Mouse (Mus musculus): ENCODE data around the gene Amigo3. TPM values are rescaled to one million over a fixed set of nuclear protein-coding genes. Genes with fewer than 3 reads are reported as not detected.

Amigo3 gene
- total and polyA plus RNA-seq, 3 experiments, result 0.35 to 1.7 TPM; not detected in 1

DNA sequence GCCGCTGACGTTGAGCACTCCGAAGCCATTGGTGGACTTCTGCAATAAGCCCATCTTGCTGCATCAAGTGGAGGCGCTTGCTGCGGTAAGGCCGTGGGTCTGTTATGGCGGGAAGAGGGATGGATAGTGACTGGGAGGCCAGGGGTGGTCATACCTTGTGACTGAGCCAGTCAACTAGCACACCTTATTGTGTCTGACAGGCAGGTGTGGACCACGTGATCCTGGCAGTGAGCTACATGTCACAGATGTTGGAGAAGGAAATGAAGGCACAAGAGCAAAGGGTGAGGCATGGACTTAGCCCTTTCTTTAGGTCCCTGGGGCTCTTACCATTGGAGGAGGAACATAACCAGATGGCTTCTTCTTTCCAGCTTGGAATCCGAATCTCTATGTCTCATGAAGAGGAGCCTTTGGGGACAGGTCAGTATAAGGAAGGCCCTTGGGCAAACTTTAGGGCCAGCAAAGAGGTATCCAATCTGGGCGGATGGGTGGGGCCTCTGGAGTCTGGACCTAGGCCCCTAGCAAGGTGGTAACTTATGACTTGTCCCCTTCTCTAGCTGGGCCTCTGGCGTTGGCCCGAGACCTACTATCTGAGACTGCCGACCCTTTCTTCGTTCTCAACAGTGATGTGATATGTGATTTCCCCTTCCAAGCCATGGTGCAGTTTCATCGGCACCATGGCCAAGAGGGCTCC is 3.3 kb upstream of the Amigo3 start:
- ATAC-seq (ENCODE audit: extremely low read depth, insufficient number of reproducible peaks, low FRiP score, poor library complexity, severe bottlenecking), result no peak
- H3K36me3 ChIP-seq (replicated peaks), result peaks cover 87% of the 10 kb centered on the region
- TF ChIP-seq GATA2 (IDR thresholded peaks at IDR 0.05; ENCODE audit: borderline replicate concordance, low read depth, low read length) (no peak), CTCF (IDR thresholded peaks at IDR 0.05; ENCODE audit: low read depth, low read length) (no peak), POLR2AphosphoS5 (IDR thresholded peaks at IDR 0.05; ENCODE audit: insufficient replicate concordance, low read depth, low read length) (no peak), TAL1 (conservative IDR thresholded peaks at IDR 0.05; ENCODE audit: low read depth, low read length) (no peak)

DNA sequence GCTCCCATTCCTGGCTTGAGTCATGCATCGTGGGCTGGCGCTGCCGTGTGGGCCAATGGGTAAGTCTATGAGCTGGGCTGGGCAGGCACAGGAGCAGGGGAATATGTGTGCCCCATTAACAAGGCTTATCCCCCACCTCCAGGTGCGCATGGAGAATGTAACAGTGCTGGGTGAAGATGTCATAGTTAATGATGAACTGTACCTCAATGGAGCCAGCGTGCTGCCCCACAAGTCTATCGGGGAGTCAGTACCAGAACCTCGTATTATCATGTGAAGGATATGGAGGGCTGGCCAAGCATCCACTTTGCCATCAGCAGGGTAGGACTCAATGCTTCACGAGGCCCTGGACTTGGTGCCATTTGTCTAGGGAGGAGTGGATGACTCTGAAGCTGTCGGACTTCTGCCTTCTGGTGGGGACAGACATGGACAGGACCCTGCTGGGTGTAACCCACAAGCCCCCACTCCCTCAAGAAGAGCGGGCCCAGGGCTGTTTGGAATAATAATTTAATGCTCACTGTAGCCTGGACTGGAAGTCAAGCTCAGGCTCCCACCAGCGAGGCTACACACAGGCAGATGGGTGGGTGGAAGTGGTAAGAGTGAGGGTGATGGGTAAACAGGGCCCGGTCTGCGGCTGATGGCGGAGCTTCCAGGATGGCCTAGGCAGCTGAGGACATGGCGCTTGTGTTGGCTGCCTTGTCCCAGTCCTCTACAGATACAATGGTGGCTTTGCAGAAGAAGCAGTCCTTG is 1.6 kb upstream of the Amigo3 start:
- Histone ChIP-seq H3K9me3 (replicated peaks) (no peaks in the 10 kb centered on the region), H3K36me3 (replicated peaks) (peaks cover 87% of the 10 kb centered on the region), H3K27me3 (ENCODE audit: insufficient read depth, low read length) (no peaks in the 10 kb centered on the region; the same call in 1 of the 2 replicates), H3K4me1 (ENCODE audit: insufficient read depth, low read depth, low read length) (peaks cover 75% of the 10 kb centered on the region), H3K4me3 (ENCODE audit: low read depth, low read length) (no peak overlapping the region; the same call in 1 of the 2 replicates)
- TF ChIP-seq CTCF (IDR thresholded peaks at IDR 0.05; ENCODE audit: low read depth, low read length), result no peak
- no peak for TF ChIP-seq GATA1 (IDR thresholded peaks at IDR 0.05; ENCODE audit: borderline replicate concordance, low read length)
- no peak for ATAC-seq (ENCODE audit: extremely low read depth, insufficient number of reproducible peaks, low FRiP score, poor library complexity, severe bottlenecking)
- DNase-seq (ENCODE audit: low spot score), result no peak

More for the DNA sequence above, 3.3 kb upstream of the Amigo3 start:
- peak overlapping the region; percentile 80 for H3K4me3 ChIP-seq (ENCODE audit: low read depth, low read length)
- DNase-seq (ENCODE audit: low spot score), result no peak
- H3K4me1 ChIP-seq (ENCODE audit: insufficient read depth, low read depth, low read length), result peaks cover 84% of the 10 kb centered on the region
- H3K27me3 ChIP-seq (ENCODE audit: insufficient read depth, low read length), result no peaks in the 10 kb centered on the region; the same call in 1 of the 2 replicates
- H3K9me3 ChIP-seq (replicated peaks), result no peaks in the 10 kb centered on the region

DNA sequence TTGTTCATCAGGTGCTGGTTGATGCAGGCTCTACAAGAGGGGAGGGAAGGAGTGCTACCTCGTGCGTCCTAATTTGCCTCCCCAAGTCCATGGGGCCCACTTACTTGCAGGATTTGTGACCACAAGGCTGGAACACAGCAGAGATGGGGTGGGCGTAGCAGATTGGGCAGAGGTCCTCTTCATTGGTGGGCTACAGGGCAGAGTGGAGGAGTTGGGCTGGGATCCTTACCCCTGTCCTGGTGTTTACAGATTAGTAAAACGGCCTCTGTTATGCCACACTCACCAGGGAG is 1.1 kb upstream of the Amigo3 start:
- Histone ChIP-seq H3K9me3 (replicated peaks) (no peaks in the 10 kb centered on the region), H3K27me3 (ENCODE audit: insufficient read depth, low read length) (no peaks in the 10 kb centered on the region; the same call in 1 of the 2 replicates), H3K36me3 (replicated peaks) (peaks cover 87% of the 10 kb centered on the region), H3K4me3 (ENCODE audit: low read depth, low read length) (no peak overlapping the region), H3K4me1 (ENCODE audit: insufficient read depth, low read depth, low read length) (peaks cover 72% of the 10 kb centered on the region)
- ATAC-seq (ENCODE audit: extremely low read depth, insufficient number of reproducible peaks, low FRiP score, poor library complexity, severe bottlenecking) (no peak), DNase-seq (ENCODE audit: low spot score) (no peak)
- TF ChIP-seq POLR2AphosphoS5 (IDR thresholded peaks at IDR 0.05; ENCODE audit: insufficient replicate concordance, low read depth, low read length), result no peak; the same call in 1 of the 2 replicates
- TF ChIP-seq CTCF (IDR thresholded peaks at IDR 0.05; ENCODE audit: low read depth, low read length), result no peak
- no peak for TF ChIP-seq GATA1 (IDR thresholded peaks at IDR 0.05; ENCODE audit: borderline replicate concordance, low read length)
- TF ChIP-seq TAL1 (conservative IDR thresholded peaks at IDR 0.05; ENCODE audit: low read depth, low read length), result no peak
- no peak for TF ChIP-seq GATA2 (IDR thresholded peaks at IDR 0.05; ENCODE audit: borderline replicate concordance, low read depth, low read length)

DNA sequence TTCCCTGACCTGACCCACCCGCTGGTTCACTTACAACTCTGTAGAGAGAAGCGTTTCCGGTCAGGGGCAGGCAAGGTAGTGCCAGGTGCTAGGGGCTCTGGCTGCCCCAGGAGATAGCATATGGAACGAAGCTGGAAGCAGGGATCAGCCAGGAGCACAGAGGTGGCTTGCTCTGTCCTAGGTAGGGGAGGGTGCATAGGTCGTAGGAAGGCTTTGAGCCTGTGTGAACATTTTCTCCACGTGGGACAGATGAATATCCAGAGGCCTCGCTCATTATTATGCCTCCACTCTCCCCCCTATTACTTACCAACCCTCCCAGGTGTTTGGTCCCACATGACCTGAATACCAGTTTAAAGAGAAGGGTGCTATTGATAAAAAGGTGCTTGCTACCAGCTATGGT is 548 bp upstream of the Amigo3 start:
- H3K36me3 ChIP-seq (replicated peaks), result peaks cover 87% of the 10 kb centered on the region
- no peaks in the 10 kb centered on the region for H3K9me3 ChIP-seq (replicated peaks)
- H3K4me3 ChIP-seq (ENCODE audit: low read depth, low read length), result no peak overlapping the region
- peaks cover 68% of the 10 kb centered on the region for H3K4me1 ChIP-seq (ENCODE audit: insufficient read depth, low read depth, low read length)
- no peak for DNase-seq (ENCODE audit: low spot score)
- no peak for ATAC-seq (ENCODE audit: extremely low read depth, insufficient number of reproducible peaks, low FRiP score, poor library complexity, severe bottlenecking)
- TF ChIP-seq GATA1 (IDR thresholded peaks at IDR 0.05; ENCODE audit: borderline replicate concordance, low read length), result no peak
- no peak for TF ChIP-seq CTCF (IDR thresholded peaks at IDR 0.05; ENCODE audit: low read depth, low read length)
- no peak for TF ChIP-seq GATA2 (IDR thresholded peaks at IDR 0.05; ENCODE audit: borderline replicate concordance, low read depth, low read length)
- TF ChIP-seq POLR2AphosphoS5 (IDR thresholded peaks at IDR 0.05; ENCODE audit: insufficient replicate concordance, low read depth, low read length), result peak; percentile 20; the same call in 1 of the 2 replicates
- H3K27me3 ChIP-seq (ENCODE audit: insufficient read depth, low read length), result no peaks in the 10 kb centered on the region; the same call in 1 of the 2 replicates

DNA sequence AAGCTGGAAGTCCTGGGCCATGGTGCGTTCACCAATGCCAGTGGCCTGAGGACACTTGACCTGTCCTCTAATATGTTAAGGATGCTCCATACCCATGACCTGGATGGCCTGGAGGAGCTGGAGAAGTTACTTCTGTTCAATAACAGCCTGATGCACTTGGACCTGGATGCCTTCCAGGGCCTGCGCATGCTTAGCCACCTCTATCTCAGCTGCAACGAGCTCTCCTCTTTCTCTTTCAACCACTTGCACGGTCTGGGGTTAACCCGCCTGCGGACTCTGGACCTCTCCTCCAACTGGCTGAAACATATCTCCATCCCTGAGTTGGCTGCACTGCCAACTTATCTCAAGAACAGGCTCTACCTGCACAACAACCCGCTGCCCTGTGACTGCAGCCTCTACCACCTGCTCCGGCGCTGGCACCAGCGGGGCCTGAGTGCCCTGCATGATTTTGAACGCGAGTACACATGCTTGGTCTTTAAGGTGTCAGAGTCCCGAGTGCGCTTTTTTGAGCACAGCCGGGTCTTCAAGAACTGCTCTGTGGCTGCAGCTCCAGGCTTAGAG is 786 bp downstream of the Amigo3 start:
- no peaks in the 10 kb centered on the region; the same call in 1 of the 2 replicates for H3K27me3 ChIP-seq (ENCODE audit: insufficient read depth, low read length)
- DNase-seq (ENCODE audit: low spot score), result no peak
- peaks cover 92% of the 10 kb centered on the region for H3K36me3 ChIP-seq (replicated peaks)
- ATAC-seq (ENCODE audit: extremely low read depth, insufficient number of reproducible peaks, low FRiP score, poor library complexity, severe bottlenecking), result no peak
- H3K4me3 ChIP-seq (ENCODE audit: low read depth, low read length), result no peak overlapping the region; the same call in 1 of the 2 replicates
- no peak for TF ChIP-seq TAL1 (conservative IDR thresholded peaks at IDR 0.05; ENCODE audit: low read depth, low read length)
- TF ChIP-seq CTCF (IDR thresholded peaks at IDR 0.05; ENCODE audit: low read depth, low read length), result no peak
- TF ChIP-seq GATA2 (IDR thresholded peaks at IDR 0.05; ENCODE audit: borderline replicate concordance, low read depth, low read length), result no peak
- TF ChIP-seq GATA1 (IDR thresholded peaks at IDR 0.05; ENCODE audit: borderline replicate concordance, low read length), result no peak
- no peak for TF ChIP-seq POLR2AphosphoS5 (IDR thresholded peaks at IDR 0.05; ENCODE audit: insufficient replicate concordance, low read depth, low read length)
- H3K4me1 ChIP-seq (ENCODE audit: insufficient read depth, low read depth, low read length), result peaks cover 56% of the 10 kb centered on the region
- no peaks in the 10 kb centered on the region for H3K9me3 ChIP-seq (replicated peaks)

DNA sequence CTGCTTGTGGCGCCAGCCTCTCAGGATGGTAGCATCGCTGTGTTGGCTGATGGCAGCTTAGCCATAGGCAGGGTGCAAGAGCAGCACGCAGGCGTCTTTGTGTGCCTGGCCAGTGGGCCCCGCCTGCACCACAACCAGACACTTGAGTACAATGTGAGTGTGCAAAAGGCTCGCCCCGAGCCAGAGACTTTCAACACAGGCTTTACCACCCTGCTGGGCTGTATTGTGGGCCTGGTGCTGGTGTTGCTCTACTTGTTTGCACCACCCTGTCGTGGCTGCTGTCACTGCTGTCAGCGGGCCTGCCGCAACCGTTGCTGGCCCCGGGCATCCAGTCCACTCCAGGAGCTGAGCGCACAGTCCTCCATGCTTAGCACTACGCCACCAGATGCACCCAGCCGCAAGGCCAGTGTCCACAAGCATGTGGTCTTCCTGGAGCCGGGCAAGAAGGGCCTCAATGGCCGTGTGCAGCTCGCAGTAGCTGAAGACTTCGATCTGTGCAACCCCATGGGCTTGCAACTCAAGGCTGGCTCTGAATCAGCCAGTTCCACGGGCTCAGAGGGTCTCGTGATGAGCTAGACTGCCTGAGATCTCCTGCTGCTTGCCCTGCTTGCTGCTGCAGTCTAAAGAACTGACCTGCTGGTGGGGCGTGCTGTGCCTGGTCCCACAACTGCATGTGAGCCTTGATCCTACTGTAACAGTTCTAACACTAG is 1.5 kb downstream of the Amigo3 start:
- no peaks in the 10 kb centered on the region for H3K9me3 ChIP-seq (replicated peaks)
- TF ChIP-seq CTCF (IDR thresholded peaks at IDR 0.05; ENCODE audit: low read depth, low read length) (no peak), POLR2AphosphoS5 (IDR thresholded peaks at IDR 0.05; ENCODE audit: insufficient replicate concordance, low read depth, low read length) (no peak), TAL1 (conservative IDR thresholded peaks at IDR 0.05; ENCODE audit: low read depth, low read length) (no peak), GATA1 (IDR thresholded peaks at IDR 0.05; ENCODE audit: borderline replicate concordance, low read length) (no peak), GATA2 (IDR thresholded peaks at IDR 0.05; ENCODE audit: borderline replicate concordance, low read depth, low read length) (no peak)
- no peak for ATAC-seq (ENCODE audit: extremely low read depth, insufficient number of reproducible peaks, low FRiP score, poor library complexity, severe bottlenecking)
- H3K4me1 ChIP-seq (ENCODE audit: insufficient read depth, low read depth, low read length), result peaks cover 52% of the 10 kb centered on the region
- H3K27me3 ChIP-seq (ENCODE audit: insufficient read depth, low read length), result no peaks in the 10 kb centered on the region; the same call in 1 of the 2 replicates
- H3K36me3 ChIP-seq (replicated peaks), result peaks cover 100% of the 10 kb centered on the region
- DNase-seq (ENCODE audit: low spot score), result no peak
- no peak overlapping the region for H3K4me3 ChIP-seq (ENCODE audit: low read depth, low read length)

Measured in G1E (cell line).